Comparison of ENCODE assay signal across 11 mouse cellular contexts in the genomic region with DNA sequence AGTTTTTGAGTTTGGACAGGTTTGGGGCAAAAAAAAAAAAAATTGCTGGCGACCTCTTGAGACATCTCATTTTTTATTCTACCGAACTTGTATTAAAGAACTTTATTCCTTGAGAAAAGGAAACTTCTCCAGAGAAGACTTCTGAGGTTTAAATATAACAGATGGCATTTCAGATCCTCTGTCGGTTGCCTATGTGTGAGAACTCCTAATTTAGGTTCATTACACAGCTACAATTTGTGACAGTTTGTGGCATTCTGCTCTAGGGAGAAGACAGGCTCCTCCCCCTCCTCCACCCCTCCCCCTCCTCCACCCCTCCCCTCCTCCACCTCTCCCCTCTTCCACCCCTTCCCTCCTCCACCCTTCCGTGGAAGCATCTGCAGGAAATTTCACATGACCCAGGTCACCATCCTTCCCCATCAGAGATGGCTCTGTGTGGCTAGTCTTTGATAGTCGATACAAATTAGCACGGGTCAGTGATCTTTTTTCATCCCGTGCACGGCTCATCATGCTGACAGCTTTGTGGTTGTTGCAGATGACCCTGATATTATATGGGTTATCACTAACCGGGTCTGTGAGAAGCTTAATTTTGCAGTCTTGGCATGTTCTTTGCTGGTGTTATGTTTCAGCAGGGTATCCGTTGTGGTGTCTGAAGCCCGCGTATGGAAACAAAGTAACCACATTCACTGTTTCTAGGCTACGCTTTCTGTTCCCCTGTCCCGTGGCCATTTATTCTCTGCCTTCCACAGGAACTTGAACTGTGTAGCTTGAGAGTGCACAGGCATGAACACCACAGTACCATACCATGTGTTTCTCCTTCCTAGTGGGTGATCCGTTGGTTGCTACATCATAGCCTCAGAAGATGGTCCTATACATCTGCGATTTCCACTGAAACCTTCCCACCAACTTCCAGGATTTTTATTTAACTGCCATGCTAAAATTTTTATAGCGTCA.
A peak's percentile ranks its signal among the peaks of the same experiment; 100 is the strongest.
DNase-seq lines count a peak whose midpoint lies in the region; ATAC-seq and TF ChIP-seq lines count a peak whose summit lies in the region.
"Had no signal": no experiment of that assay in that cellular context is flagged by ENCODE, and none has a peak within 500 bp of the region (broad histone marks: within the 10 kb centered on the region; RNA-seq: fewer than 3 reads in every experiment).

No protein-coding gene starts in this region.

- H3K27me3 ChIP-seq in kidney, adult 2 months (replicated peaks; ENCODE audit: control insufficient read depth, insufficient read depth, low read length), result no peaks in the 10 kb centered on the region
- H3K27me3 ChIP-seq in hindbrain, embryonic 10.5 days (ENCODE audit: insufficient read depth, poor library complexity, severe bottlenecking), result no peaks in the 10 kb centered on the region
- no peaks in the 10 kb centered on the region for H3K27me3 ChIP-seq in intestine, embryonic 15.5 days (replicated peaks)
- H3K27me3 ChIP-seq: megakaryocyte, embryonic 14.5 days had no signal

- no peak overlapping the region for H3K4me2 ChIP-seq in intestine, embryonic 15.5 days (replicated peaks)

- no peak for ATAC-seq in intestine, embryonic 15.5 days
- ATAC-seq: inflammation-experienced regulatory T-cells, adult 6 months had no signal

- H3K4me1 ChIP-seq in kidney, adult 2 months (ENCODE audit: control insufficient read depth, insufficient read depth, low read length), result no peaks in the 10 kb centered on the region
- peaks cover 17% of the 10 kb centered on the region for H3K4me1 ChIP-seq in hindbrain, embryonic 10.5 days (replicated peaks)
- no peaks in the 10 kb centered on the region for H3K4me1 ChIP-seq in intestine, embryonic 15.5 days (replicated peaks)
- H3K4me1 ChIP-seq: megakaryocyte, embryonic 14.5 days had no signal

- intact Hi-C loops in heart, postnatal 14 days (cut with DNase I), result no loop called here

- H3K36me3 ChIP-seq in kidney, adult 2 months (ENCODE audit: control insufficient read depth, insufficient read depth, low read length), result no peaks in the 10 kb centered on the region
- H3K36me3 ChIP-seq in hindbrain, embryonic 10.5 days, result no peaks in the 10 kb centered on the region
- H3K36me3 ChIP-seq in intestine, embryonic 15.5 days, result no peaks in the 10 kb centered on the region

- peak; percentile 1 for DNase-seq in kidney, adult 2 months
- no peak for DNase-seq in kidney, adult 8-10 months
- DNase-seq in embryo, embryonic 10.5 days (ENCODE audit: low spot score), result peak; percentile 72
- DNase-seq in hindbrain, embryonic 10.5 days (ENCODE audit: low spot score), result peak; percentile 40
- peak; percentile 59 for DNase-seq in mesoderm, embryonic 11.5 days (ENCODE audit: low read depth, low spot score)
- DNase-seq in heart, postnatal 14 days, result no peak
- no peak for DNase-seq in adrenal gland, postnatal 14 days
- DNase-seq: heart, adult 2 months had no signal

- H3K9me3 ChIP-seq in hindbrain, embryonic 10.5 days, result peaks cover 8% of the 10 kb centered on the region; the same call in 1 of the 2 replicates
- H3K9me3 ChIP-seq in intestine, embryonic 15.5 days, result no peaks in the 10 kb centered on the region

- no peak for TF ChIP-seq POLR2A in kidney, adult 2 months (IDR thresholded peaks at IDR 0.05; ENCODE audit: low read depth, low read length)

- H3K4me3 ChIP-seq in kidney, adult 2 months (ENCODE audit: insufficient read depth, low read depth, low read length), result no peak overlapping the region
- no peak overlapping the region for H3K4me3 ChIP-seq in hindbrain, embryonic 10.5 days
- H3K4me3 ChIP-seq in intestine, embryonic 15.5 days (replicated peaks), result no peak overlapping the region
- H3K4me3 ChIP-seq: heart, adult 2 months; megakaryocyte, embryonic 14.5 days had no signal

- TF ChIP-seq CTCF in kidney, adult 2 months (conservative IDR thresholded peaks at IDR 0.05; ENCODE audit: insufficient read depth, insufficient read length, low read depth, low read length), result no peak

- 31% methylated on average over 17 of the region's 17 CpGs for WGBS in kidney, adult 2 months
- 51% methylated on average over 17 of the region's 17 CpGs for WGBS in hindbrain, embryonic 10.5 days
- WGBS in intestine, embryonic 15.5 days, result 63% methylated on average over 17 of the region's 17 CpGs

- no peak overlapping the region for H3K27ac ChIP-seq in kidney, adult 2 months (ENCODE audit: insufficient read depth, low read depth, low read length)
- no peak overlapping the region for H3K27ac ChIP-seq in hindbrain, embryonic 10.5 days
- no peak overlapping the region for H3K27ac ChIP-seq in intestine, embryonic 15.5 days
- H3K27ac ChIP-seq: heart, adult 2 months had no signal

- no peak overlapping the region for H3K9ac ChIP-seq in intestine, embryonic 15.5 days

Comparison
In these comparisons a context has a peak if more than half of its experiments do, and no peak if none do; other contexts are left out.
1. DNase-seq: peak in kidney, adult 2 months (single experiment), embryo, embryonic 10.5 days (single experiment), hindbrain, embryonic 10.5 days (single experiment) and mesoderm, embryonic 11.5 days (single experiment); none in kidney, adult 8-10 months (0 of 2), heart, postnatal 14 days (0 of 2) and adrenal gland, postnatal 14 days (single experiment).